ENCODE assay signal across 8 mouse cellular contexts in the genomic region with DNA sequence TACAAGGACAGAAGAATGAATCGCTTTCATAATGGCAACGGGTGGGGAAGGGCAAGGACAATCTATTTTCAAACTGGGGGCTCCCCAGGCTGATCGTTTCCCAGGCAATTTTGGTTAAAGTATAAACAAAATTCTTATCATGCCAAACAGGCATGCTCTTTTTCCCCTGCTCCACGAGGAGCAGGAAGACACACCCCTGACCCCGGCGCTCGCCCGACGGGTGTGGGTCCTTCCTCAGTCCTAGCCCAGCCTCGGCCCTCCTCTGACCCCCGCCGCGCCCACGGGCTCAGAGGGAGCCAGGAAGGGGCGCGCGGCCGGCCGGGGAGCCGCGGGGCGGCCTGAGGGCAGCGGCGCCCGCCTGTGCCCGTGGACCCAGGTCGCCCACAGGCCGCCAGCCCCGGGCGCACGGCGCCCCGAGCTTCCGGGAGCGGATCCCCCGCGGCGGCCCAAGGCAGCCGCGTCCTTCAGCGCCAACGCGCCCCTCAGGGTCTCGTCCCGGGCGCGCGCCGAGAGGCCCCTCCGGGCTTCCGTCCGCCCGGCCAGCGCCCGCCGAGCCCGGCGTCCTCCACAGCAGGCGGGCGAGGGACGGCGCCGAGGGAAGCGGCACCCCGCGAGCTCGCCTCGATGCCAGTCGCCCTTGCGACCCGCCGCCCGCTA. TPM values are rescaled to one million over a fixed set of nuclear protein-coding genes. Genes with fewer than 3 reads are reported as not detected.
DNase-seq lines count a peak whose midpoint lies in the region; ATAC-seq and TF ChIP-seq lines count a peak whose summit lies in the region.

No protein-coding gene starts in this region.

- no peak for TF ChIP-seq CTCF in forebrain, postnatal 0 days (IDR thresholded peaks at IDR 0.05; ENCODE audit: low read depth)

- no peaks in the 10 kb centered on the region for H3K27me3 ChIP-seq in forebrain, postnatal 0 days (ENCODE audit: insufficient read depth, low read length)
- H3K27me3 ChIP-seq in hindbrain, embryonic 11.5 days (ENCODE audit: control insufficient read depth, insufficient read depth, low read length): no peaks in the 10 kb centered on the region
- H3K27me3 ChIP-seq in limb, embryonic 13.5 days: no peaks in the 10 kb centered on the region
- no peaks in the 10 kb centered on the region for H3K27me3 ChIP-seq in midbrain, embryonic 11.5 days (ENCODE audit: control insufficient read depth, insufficient read depth, low read length)

- under 1% methylated on average over 49 of the region's 73 CpGs for WGBS in forebrain, postnatal 0 days
- under 1% methylated on average over 45 of the region's 73 CpGs for WGBS in hindbrain, embryonic 11.5 days
- WGBS in limb, embryonic 13.5 days: under 1% methylated on average over 57 of the region's 73 CpGs
- under 1% methylated on average over 70 of the region's 73 CpGs for WGBS in midbrain, embryonic 11.5 days

- DNase-seq in left cerebral cortex, postnatal 4 days: peak; percentile 44
- DNase-seq in left cerebral cortex, adult 11 months (ENCODE audit: low spot score): no peak
- peak; percentile 66 for DNase-seq in c-Kit-positive CD71-positive TER-119-negative erythroid progenitor cells, embryonic 14.5 days (ENCODE audit: low read depth)
- no peak for DNase-seq in forebrain, postnatal 0 days
- DNase-seq in hindbrain, embryonic 11.5 days (ENCODE audit: low spot score): no peak
- no peak for DNase-seq in midbrain, embryonic 11.5 days (ENCODE audit: low spot score, missing footprints)
- DNase-seq in yolk sac, embryonic 10.5 days (ENCODE audit: low spot score): peak; percentile 77

- H3K27ac ChIP-seq in forebrain, postnatal 0 days (ENCODE audit: low read depth, low read length): peak overlapping the region; percentile 91
- peak overlapping the region; percentile 85 for H3K27ac ChIP-seq in hindbrain, embryonic 11.5 days (ENCODE audit: low read depth, low read length)
- H3K27ac ChIP-seq in limb, embryonic 13.5 days: peak overlapping the region; percentile 67; the same call in 1 of the 2 replicates
- peak overlapping the region; percentile 73 for H3K27ac ChIP-seq in midbrain, embryonic 11.5 days (ENCODE audit: low read depth, low read length)

- peak overlapping the region; percentile 78 for H3K4me2 ChIP-seq in forebrain, postnatal 0 days (ENCODE audit: low read depth)
- peak overlapping the region; percentile 66 for H3K4me2 ChIP-seq in hindbrain, embryonic 11.5 days (replicated peaks; ENCODE audit: low read depth, low read length)
- H3K4me2 ChIP-seq in limb, embryonic 13.5 days (replicated peaks): peak overlapping the region; percentile 77
- peak overlapping the region; percentile 85 for H3K4me2 ChIP-seq in midbrain, embryonic 11.5 days

- H3K9ac ChIP-seq in forebrain, postnatal 0 days: peak overlapping the region; percentile 87
- H3K9ac ChIP-seq in hindbrain, embryonic 11.5 days (ENCODE audit: low read depth, low read length): peak overlapping the region; percentile 80
- peak overlapping the region; percentile 92 for H3K9ac ChIP-seq in limb, embryonic 13.5 days
- peak overlapping the region; percentile 86 for H3K9ac ChIP-seq in midbrain, embryonic 11.5 days (ENCODE audit: low read length)

- 0 out of 2 replicates have a peak, but pooled peaks cover 4% of the 10 kb centered on the region for H3K4me1 ChIP-seq in forebrain, postnatal 0 days (ENCODE audit: insufficient read depth)
- H3K4me1 ChIP-seq in hindbrain, embryonic 11.5 days (replicated peaks; ENCODE audit: control insufficient read depth, insufficient read depth, low read length): no peaks in the 10 kb centered on the region
- H3K4me1 ChIP-seq in limb, embryonic 13.5 days: peaks cover 23% of the 10 kb centered on the region
- peaks cover 6% of the 10 kb centered on the region; the same call in 1 of the 2 replicates for H3K4me1 ChIP-seq in midbrain, embryonic 11.5 days (ENCODE audit: control insufficient read depth, insufficient read depth, low read length)

- ATAC-seq in forebrain, postnatal 0 days: peak; percentile 82
- peak; percentile 88 for ATAC-seq in hindbrain, embryonic 11.5 days (ENCODE audit: low FRiP score)
- peak; percentile 82 for ATAC-seq in limb, embryonic 13.5 days (ENCODE audit: low FRiP score, low read depth)
- ATAC-seq in midbrain, embryonic 11.5 days (ENCODE audit: low FRiP score): peak; percentile 91

- H3K9me3 ChIP-seq in forebrain, postnatal 0 days (ENCODE audit: low read length): no peaks in the 10 kb centered on the region
- H3K9me3 ChIP-seq in hindbrain, embryonic 11.5 days (ENCODE audit: control insufficient read depth, low read length): no peaks in the 10 kb centered on the region
- H3K9me3 ChIP-seq in limb, embryonic 13.5 days: no peaks in the 10 kb centered on the region; the same call in 1 of the 2 replicates
- no peaks in the 10 kb centered on the region for H3K9me3 ChIP-seq in midbrain, embryonic 11.5 days (ENCODE audit: control insufficient read depth, low read length)

- peak overlapping the region; percentile 96 for H3K4me3 ChIP-seq in forebrain, postnatal 0 days (ENCODE audit: low read depth, low read length)
- peak overlapping the region; percentile 92 for H3K4me3 ChIP-seq in hindbrain, embryonic 11.5 days (ENCODE audit: low read depth, low read length)
- peak overlapping the region; percentile 90 for H3K4me3 ChIP-seq in limb, embryonic 13.5 days
- H3K4me3 ChIP-seq in midbrain, embryonic 11.5 days (ENCODE audit: low read depth, low read length): peak overlapping the region; percentile 93

- H3K36me3 ChIP-seq in forebrain, postnatal 0 days (ENCODE audit: insufficient read depth): no peaks in the 10 kb centered on the region
- no peaks in the 10 kb centered on the region for H3K36me3 ChIP-seq in hindbrain, embryonic 11.5 days (ENCODE audit: control insufficient read depth, insufficient read depth, low read length)
- H3K36me3 ChIP-seq in limb, embryonic 13.5 days: no peaks in the 10 kb centered on the region
- H3K36me3 ChIP-seq in midbrain, embryonic 11.5 days (ENCODE audit: control insufficient read depth, insufficient read depth, low read length): no peaks in the 10 kb centered on the region

- intact Hi-C loops in left cerebral cortex, postnatal 4 days (cut with DNase I): no loop called here

RNA-seq across cellular contexts. Expression of gene 4931406P16Rik, which starts 0.4 kb away (rescaled TPM):
- 10 to 100 TPM; 50.3 to 64.9 TPM for total RNA-seq in left cerebral cortex, postnatal 4 days (2021)
- 48.5 and 55.7 TPM in 2 replicates for total RNA-seq in forebrain, postnatal 0 days (2014; rRNA removed)
- 18.4 and 21.3 TPM in 2 replicates for polyA plus RNA-seq in forebrain, postnatal 0 days (2015; fragmentation: Nextera tagmentation; extraction: Ambion mirVana)
- 28.5 and 40.3 TPM in 2 replicates for polyA plus RNA-seq in hindbrain, embryonic 11.5 days (2014; fragmentation: Nextera tagmentation; extraction: Ambion mirVana)
- polyA plus RNA-seq in limb, embryonic 13.5 days (2015; fragmentation: Nextera tagmentation; extraction: Ambion mirVana): 27.0 and 31.0 TPM in 2 replicates
- polyA plus RNA-seq in midbrain, embryonic 11.5 days (2014; fragmentation: Nextera tagmentation; extraction: Ambion mirVana): 27.4 and 29.8 TPM in 2 replicates

Comparison
In these comparisons a context has a peak if more than half of its experiments do, and no peak if none do; other contexts are left out.
1. DNase-seq: peak in left cerebral cortex, postnatal 4 days (single experiment), c-Kit-positive CD71-positive TER-119-negative erythroid progenitor cells, embryonic 14.5 days (single experiment) and yolk sac, embryonic 10.5 days (single experiment); none in left cerebral cortex, adult 11 months (single experiment), forebrain, postnatal 0 days (single experiment), hindbrain, embryonic 11.5 days (single experiment) and midbrain, embryonic 11.5 days (single experiment).
2. Peak in every context shown above with its lines, with median percentiles within 50 percentile points of each other: ATAC-seq, H3K27ac ChIP-seq, H3K4me2 ChIP-seq, H3K4me3 ChIP-seq and H3K9ac ChIP-seq.